Mouse (Mus musculus): ENCODE data around the gene Lin28a. TPM values are rescaled to one million over a fixed set of nuclear protein-coding genes. Genes with fewer than 3 reads are reported as not detected.
A peak's percentile ranks its signal among the peaks of the same experiment; 100 is the strongest.

The Lin28a gene
- total RNA-seq, 2 experiments from 2014 or later: not detected

GRCm38 (mm10) chr4:133969114-133969770 lies 49.4 kb downstream of the Lin28a start:
- DNase-seq (ENCODE audit: extremely low spot score in 1 of 2, low spot score in 2 of 2): peak in 1 of 2 experiments; percentile 17
- no peak for TF ChIP-seq CTCF (IDR thresholded peaks at IDR 0.05)
- Histone ChIP-seq H3K27ac (peak overlapping the region; percentile 92), H3K4me3 (no peak overlapping the region)
- intact Hi-C loops (cut with DNase I): loop anchor here (10.0 kb wide), 1 partner anchor 294 kb away; the partner anchor contains the start of gene Pigv

DNA sequence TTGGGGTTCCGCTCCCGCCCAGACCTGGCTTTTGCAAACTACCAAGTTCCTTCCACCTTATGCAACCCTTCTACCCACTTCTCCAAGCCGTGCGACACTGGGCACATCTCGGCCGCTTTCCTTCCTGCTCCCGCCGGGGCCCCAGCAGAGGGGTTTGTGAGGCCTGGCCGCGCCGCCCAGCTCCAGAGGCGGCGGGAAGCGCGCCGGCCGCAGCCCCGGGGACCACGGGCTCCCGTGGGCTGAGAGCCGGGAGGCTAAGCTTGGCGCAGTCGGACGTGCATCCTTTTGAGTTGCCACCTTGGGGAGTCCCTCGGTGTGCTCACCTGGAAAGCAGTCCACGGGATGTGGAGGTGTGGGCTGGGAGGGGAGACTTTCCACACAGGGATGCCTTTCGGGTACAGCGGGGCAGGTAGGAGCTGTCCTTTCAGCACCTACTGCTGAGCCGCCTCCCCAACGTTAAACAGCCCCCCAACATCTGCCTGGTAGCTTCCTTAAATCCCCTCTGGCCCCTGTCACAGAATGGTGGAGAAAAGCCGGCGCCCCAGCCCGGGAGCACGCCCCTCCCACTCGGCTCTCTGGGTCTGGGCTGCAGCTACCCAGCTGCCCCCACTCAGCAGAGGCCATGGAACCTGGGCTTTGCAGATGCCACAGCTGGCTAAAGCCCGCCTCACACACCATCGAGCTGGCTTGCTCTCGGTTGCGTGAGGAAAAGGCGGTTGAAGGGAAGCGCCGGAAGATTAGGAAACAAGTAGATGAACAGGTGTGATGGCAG lies 50.3 kb downstream of the Lin28a start, which contains the start of gene Hmgn2:
Gene Hmgn2, minus strand, starts transcription at position 501 of the 772 bp plus-strand sequence.
- H3K4me3 ChIP-seq: peak within 1 kb of the TSS; percentile 83
- intact Hi-C loops (cut with DNase I): loop anchor here (10.0 kb wide), 1 partner anchor 294 kb away; the partner anchor contains the start of gene Pigv
- peak within 1 kb of the TSS; percentile 92 for H3K27ac ChIP-seq
- peak; percentile 34 to 47 for DNase-seq (ENCODE audit: extremely low spot score in 1 of 2, low spot score in 2 of 2)
- TF ChIP-seq CTCF (IDR thresholded peaks at IDR 0.05): no peak

DNA sequence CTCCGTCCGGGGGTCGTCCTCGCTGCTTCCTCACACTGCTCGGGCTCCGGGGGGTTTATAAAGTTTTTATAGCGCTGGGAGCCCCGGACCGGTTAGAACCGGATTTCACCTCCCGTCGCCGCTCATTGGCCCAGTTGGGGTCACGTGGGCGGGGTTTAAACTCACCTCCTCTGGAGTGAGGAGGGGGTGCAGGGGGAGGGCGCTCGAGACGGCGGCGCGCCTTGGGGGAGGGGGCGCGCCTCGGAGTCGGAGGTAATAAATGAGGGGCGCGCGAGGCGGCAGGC lies 50.8 kb downstream of the Lin28a start:
- intact Hi-C loops (cut with DNase I): loop anchor here (1.0 to 10.0 kb wide), 3 partner anchors 33 to 293 kb away; partner anchors contain the start of genes Dhdds and Pigv
- H3K4me3 ChIP-seq: peak overlapping the region; percentile 83
- H3K27ac ChIP-seq: peak overlapping the region; percentile 92
- no peak for TF ChIP-seq CTCF (IDR thresholded peaks at IDR 0.05)
- DNase-seq (ENCODE audit: extremely low spot score in 1 of 2, low spot score in 2 of 2): peak; percentile 87 to 90

DNA sequence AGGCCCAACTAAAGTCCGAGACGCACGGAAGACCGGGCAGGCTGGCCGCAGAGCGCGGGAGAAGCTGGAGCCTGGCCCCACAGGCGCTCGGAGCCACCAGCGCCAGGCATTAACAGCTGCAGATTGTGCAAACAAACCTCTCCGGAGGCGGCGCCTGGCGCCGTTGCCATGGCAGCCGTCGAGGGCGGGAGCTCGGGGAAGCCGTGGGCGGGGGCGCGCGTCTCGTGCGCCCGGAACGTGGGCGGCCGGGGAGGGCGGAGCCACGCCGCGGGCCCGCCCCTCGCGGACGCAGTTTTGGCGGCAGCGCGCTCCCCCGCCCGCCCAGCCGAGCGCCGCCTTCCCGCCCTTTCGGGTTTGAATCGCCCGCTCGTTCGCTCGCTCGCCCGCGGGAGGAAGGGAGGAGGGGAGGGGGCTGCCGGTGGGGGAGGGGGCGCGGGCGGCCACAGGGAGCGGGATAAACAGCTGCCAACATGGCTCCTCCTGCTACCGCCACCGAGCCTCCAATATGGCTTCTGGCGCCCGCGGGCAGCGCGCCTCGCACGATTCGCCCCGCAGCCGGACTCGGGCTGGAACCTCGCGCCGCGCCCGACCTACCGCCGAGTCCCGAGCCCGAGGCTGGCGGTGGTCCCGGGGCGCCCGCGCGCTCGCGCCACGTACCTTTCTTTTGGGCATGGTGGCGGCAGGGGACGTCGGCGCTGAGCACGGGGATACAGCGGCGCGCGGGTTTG lies 51.3 kb downstream of the Lin28a start:
- peak; percentile 98 to 99 for DNase-seq (ENCODE audit: extremely low spot score in 1 of 2, low spot score in 2 of 2)
- Histone ChIP-seq H3K4me3 (peak overlapping the region; percentile 83), H3K27ac (peak overlapping the region; percentile 92)
- intact Hi-C loops (cut with DNase I): loop anchor here (1.0 to 10.0 kb wide), 3 partner anchors 33 to 293 kb away; partner anchors contain the start of genes Dhdds and Pigv
- no peak; the same call in 1 of the 2 replicates for TF ChIP-seq CTCF (IDR thresholded peaks at IDR 0.05)

DNA sequence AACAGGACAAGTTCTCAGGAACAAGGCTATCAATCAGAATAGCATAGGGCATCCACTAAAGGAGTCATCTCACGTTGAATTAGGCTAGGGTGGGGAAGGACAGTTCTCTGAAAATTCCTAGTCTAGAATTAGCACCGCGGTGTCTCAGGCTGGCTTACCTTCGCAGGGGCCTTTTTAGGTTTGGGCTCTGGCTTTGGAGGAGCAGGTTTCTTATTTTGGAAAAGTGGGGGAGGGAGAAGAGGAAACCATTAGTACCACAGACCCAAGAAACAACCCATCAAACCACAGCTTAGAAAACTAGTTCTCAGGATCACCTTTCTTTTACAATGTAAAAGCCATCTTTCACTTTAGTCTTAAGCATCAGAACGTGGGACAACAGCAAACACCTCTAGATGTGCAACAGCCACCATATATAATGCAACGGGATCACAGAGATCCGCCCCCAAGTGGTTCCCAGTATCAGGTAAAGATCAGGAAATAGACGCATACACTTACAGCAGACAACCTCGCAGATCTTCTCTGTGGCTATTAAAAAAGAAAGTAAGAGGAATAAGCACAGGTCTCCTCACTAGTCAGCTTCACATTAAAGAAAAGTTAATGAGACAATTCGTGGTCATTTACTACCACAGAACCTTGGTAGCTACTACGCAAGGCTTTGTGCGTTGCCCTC lies 52.2 kb downstream of the Lin28a start:
- peak overlapping the region; percentile 83 for H3K4me3 ChIP-seq
- intact Hi-C loops (cut with DNase I): loop anchor here (2.0 to 10.0 kb wide), 2 partner anchors 34 to 292 kb away; partner anchors contain the start of genes Dhdds and Pigv
- no peak for DNase-seq (ENCODE audit: extremely low spot score in 1 of 2, low spot score in 2 of 2)
- no peak for TF ChIP-seq CTCF (IDR thresholded peaks at IDR 0.05)
- H3K27ac ChIP-seq: peak overlapping the region; percentile 84

DNA sequence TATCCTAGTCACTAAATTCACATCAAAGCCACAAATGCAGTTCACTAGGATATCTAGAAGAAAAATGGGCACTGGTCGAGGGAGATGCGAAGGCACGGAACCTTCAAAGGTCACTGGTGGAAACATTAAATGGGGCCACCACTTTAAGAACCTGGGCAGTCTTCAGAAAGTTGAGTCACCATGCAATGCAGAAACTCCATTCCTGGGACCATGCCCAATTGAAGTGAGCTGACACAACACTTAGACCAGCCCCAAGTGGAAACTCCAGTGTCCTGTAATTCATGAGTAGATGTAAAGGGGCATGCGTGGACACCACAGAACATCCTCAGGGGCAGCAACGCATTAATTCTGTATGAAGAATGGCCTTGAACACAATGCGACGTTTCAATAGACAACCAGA lies 56.1 kb downstream of the Lin28a start:
- no peak for TF ChIP-seq CTCF (IDR thresholded peaks at IDR 0.05)
- intact Hi-C loops (cut with DNase I): loop anchor here (10.0 kb wide), 1 partner anchor 288 kb away; the partner anchor contains the start of gene Pigv
- DNase-seq (ENCODE audit: extremely low spot score in 1 of 2, low spot score in 2 of 2): no peak
- no peak overlapping the region for H3K4me3 ChIP-seq
- H3K27ac ChIP-seq: no peak overlapping the region

DNA sequence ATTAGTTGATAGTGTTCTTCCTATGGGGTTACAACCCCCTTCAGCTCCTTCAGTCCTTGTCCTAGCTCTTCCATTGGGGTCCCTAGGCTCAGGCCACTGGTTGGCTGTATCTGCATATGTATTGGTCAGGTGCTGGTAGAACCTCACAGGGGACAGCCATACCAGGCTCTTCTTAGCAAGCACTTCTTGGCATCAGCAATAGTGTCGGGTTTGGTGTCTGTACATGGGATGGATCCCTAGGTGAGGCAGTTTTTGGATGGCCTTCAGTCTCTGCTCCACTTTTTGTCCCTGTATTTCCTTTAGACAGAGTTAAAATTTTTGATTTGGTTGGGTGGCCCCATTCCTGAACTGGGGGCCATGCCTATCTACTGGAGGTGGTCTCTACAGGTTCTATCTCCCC lies 59.8 kb downstream of the Lin28a start:
- Histone ChIP-seq H3K4me3 (no peak overlapping the region), H3K27ac (no peak overlapping the region)
- no peak for TF ChIP-seq CTCF (IDR thresholded peaks at IDR 0.05)
- DNase-seq (ENCODE audit: extremely low spot score in 1 of 2, low spot score in 2 of 2): no peak
- intact Hi-C loops (cut with DNase I): no loop called here

DNA sequence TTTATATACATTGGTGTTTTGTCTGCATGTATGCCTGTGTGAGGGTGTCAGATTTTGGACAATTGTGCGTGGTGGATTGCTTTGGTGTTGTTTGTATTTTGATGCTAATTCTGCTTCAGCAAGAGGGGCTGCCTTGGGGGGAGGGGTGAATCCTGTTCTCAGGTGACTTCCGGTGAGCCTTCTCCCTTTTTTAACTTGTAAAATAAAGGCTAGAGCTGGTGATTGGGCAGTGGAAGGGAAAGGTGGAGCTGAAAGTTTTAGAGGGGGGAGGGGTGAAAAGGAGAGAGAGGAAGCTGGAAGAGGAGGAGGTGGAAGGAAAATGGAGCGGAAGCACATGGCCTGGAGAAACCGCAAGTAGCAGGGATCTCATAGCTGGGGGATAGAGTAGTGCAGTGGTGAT lies 62.3 kb downstream of the Lin28a start:
- TF ChIP-seq CTCF (IDR thresholded peaks at IDR 0.05): no peak
- DNase-seq (ENCODE audit: extremely low spot score in 1 of 2, low spot score in 2 of 2): no peak
- Histone ChIP-seq H3K4me3 (no peak overlapping the region), H3K27ac (no peak overlapping the region)
- intact Hi-C loops (cut with DNase I): no loop called here

Other genes with a start within 250 kb of the Lin28a start
- gene Rps6ka1, start 131.0 kb downstream of the Lin28a start, total RNA-seq (2021): 10 to 100 TPM; 11.8 to 12.6 TPM
- 10 to 100 TPM; 87.8 to 99.8 TPM for gene Hmgn2, start 50.2 kb downstream of the Lin28a start, total RNA-seq (2021)
- 10 to 100 TPM; 61.4 to 62.2 TPM for gene Dhdds, start 17.9 kb downstream of the Lin28a start, total RNA-seq (2021)
- gene Zfp683, start 35.0 kb upstream of the Lin28a start, total RNA-seq (2021): not detected
- gene Crybg2, start 42.0 kb upstream of the Lin28a start, total RNA-seq (2021): 1 to 10 TPM; 2.3 to 2.4 TPM
- gene Cd52, start 76.2 kb upstream of the Lin28a start, total RNA-seq (2021): 1 to 10 TPM; 2.6 to 3.3 TPM
- 10 to 100 TPM; 39.7 to 47.1 TPM for gene Ubxn11, start 83.7 kb upstream of the Lin28a start, total RNA-seq (2021)
- 100 to 1,000 TPM; 185 to 191 TPM for gene Sh3bgrl3, start 109.9 kb upstream of the Lin28a start, total RNA-seq (2021)
- 10 to 100 TPM; 14.9 to 16.5 TPM for gene Cep85, start 168.3 kb upstream of the Lin28a start, total RNA-seq (2021)
- not detected for gene Gm7534, start 184.2 kb upstream of the Lin28a start, total RNA-seq (2021)
- not detected for gene Catsper4, start 208.5 kb upstream of the Lin28a start, total RNA-seq (2021)
- under 1 TPM; 0.32 to 0.58 TPM for gene Cnksr1, start 219.6 kb upstream of the Lin28a start, total RNA-seq (2021)
- not detected for gene E130218I03Rik, start 224.8 kb upstream of the Lin28a start, total RNA-seq (2021)
- 10 to 100 TPM; 11.6 to 12.9 TPM for gene Zfp593, start 226.8 kb upstream of the Lin28a start, total RNA-seq (2021)
- gene Gm30191, start 228.1 kb upstream of the Lin28a start, total RNA-seq (2021): not detected
- gene Grrp1, start 235.3 kb upstream of the Lin28a start, total RNA-seq (2021): 1 to 10 TPM; 3.0 to 3.6 TPM